Mouse (Mus musculus): ENCODE data around the gene Slc38a8.

- TF ChIP-seq TAL1 (IDR thresholded peaks at IDR 0.05; ENCODE audit: low read length) (no peak), GATA1 (IDR thresholded peaks at IDR 0.05; ENCODE audit: low read length) (no peak)
Measured at GRCm38 (mm10) chr8:119439893-119440249, 61.6 kb downstream of the Slc38a8 start.
